Mouse (Mus musculus) stomach, embryonic 15.5 days (tissue): ENCODE measurements around the gene Tmcc3. TPM values are rescaled to one million over a fixed set of nuclear protein-coding genes. Genes with fewer than 3 reads are reported as not detected.
A peak's percentile ranks its signal among the peaks of the same experiment; 100 is the strongest.
"Not testable (repeated sequence)": the region's sequence is repeated elsewhere in the genome, so short reads cannot be mapped to it uniquely, and the experiment has no call there.

ENCODE experiments used
- ATAC-seq: fragments of 200-750 bp; cut with Nextera tagmentation; 2 replicates; pipeline ENCODE4 v1.8.0; 2017; ENCODE audit warnings: low read depth, moderate number of reproducible peaks, moderate TSS enrichment; ENCODE audit not compliant: insufficient read depth, low FRiP score
- H3K27ac ChIP-seq: fragments of 300-500 bp; sonication (generic); 2 replicates; pipeline ENCODE4 v1.5.1; 2015; ENCODE audit warnings: mild to moderate bottlenecking, inconsistent platforms
- H3K27me3 ChIP-seq: fragments of 300-500 bp; sonication (generic); replicated peaks from 2 replicates; pipeline ENCODE4 v1.6.1; 2015; ENCODE audit warnings: inconsistent platforms
- H3K36me3 ChIP-seq: fragments of 300-500 bp; sonication (generic); 2 replicates; pipeline ENCODE4 v1.6.1; 2015; ENCODE audit warnings: inconsistent platforms
- H3K4me1 ChIP-seq: fragments of 300-500 bp; sonication (generic); 2 replicates; pipeline ENCODE4 v1.6.1; 2015; ENCODE audit warnings: inconsistent platforms
- H3K4me2 ChIP-seq: fragments of 300-500 bp; sonication (generic); 2 replicates; pipeline ENCODE4 v1.6.1; 2015; ENCODE audit warnings: mild to moderate bottlenecking, inconsistent platforms
- H3K4me3 ChIP-seq: fragments of 300-500 bp; sonication (generic); replicated peaks from 2 replicates; pipeline ENCODE4 v1.5.1; 2015; ENCODE audit warnings: inconsistent platforms
- H3K9ac ChIP-seq: fragments of 300-500 bp; sonication (generic); 2 replicates; pipeline ENCODE4 v1.6.1; 2015; ENCODE audit warnings: inconsistent platforms
- H3K9me3 ChIP-seq: fragments of 300-500 bp; sonication (generic); 2 replicates; pipeline ENCODE4 v1.6.1; 2016; ENCODE audit warnings: inconsistent platforms
- WGBS: fragments of 180-500 bp; shearing (Covaris S2); methylation state at CpG from one replicate; pipeline ENCODE4 v1.1.7; 2015; 5-methylcytosine and 5-hydroxymethylcytosine counted together
- polyA plus RNA-seq: library from polyadenylated mRNA; unstranded; fragments of >200 nt; fragmentation: Nextera tagmentation; extraction: Ambion mirVana; gene quantifications from 2 replicates; pipeline ENCODE4 v1.2.1, GENCODE M21; 2015

Gene Tmcc3
- polyA plus RNA-seq, 1 experiment from 2014 or later = 9.9 TPM

- no peak for ATAC-seq
- Histone ChIP-seq H3K9me3 (no peaks in the 10 kb centered on the region), H3K4me3 (no peak overlapping the region), H3K4me1 (no peaks in the 10 kb centered on the region), H3K9ac (no peak overlapping the region), H3K27ac (no peak overlapping the region), H3K36me3 (no peaks in the 10 kb centered on the region), H3K4me2 (no peak overlapping the region), H3K27me3 (no peaks in the 10 kb centered on the region)
- 53% methylated on average over 17 of the region's 17 CpGs for WGBS
These were observed 273.2 kb downstream of the Tmcc3 start for GRCm38 (mm10) chr10:94584851-94585359.

- no peak for ATAC-seq
These were observed 274.1 kb downstream of the Tmcc3 start for GRCm38 (mm10) chr10:94585819-94586218.

DNA sequence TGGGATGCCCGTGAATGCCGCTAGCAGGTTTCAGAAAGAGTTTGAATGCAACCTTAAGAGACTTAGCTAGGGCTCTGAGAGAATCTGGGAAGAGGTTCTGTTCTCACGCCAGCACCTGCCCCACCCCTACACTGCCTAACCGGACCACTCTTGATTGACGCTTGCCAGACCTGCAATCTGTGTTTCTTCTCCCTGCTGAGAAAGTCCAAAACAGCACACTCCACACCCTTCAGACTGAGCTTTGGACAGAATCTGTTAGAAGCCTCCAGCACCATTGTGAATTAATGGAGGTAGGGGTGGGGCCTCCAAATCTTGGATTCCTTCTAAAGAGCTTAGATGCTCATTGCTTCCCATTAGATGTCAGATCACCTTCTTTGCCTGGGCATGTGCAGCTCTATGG, 277.2 kb downstream of the Tmcc3 start:
- 77% methylated on average over 5 of the region's 5 CpGs for WGBS
- Histone ChIP-seq H3K4me1 (no peaks in the 10 kb centered on the region), H3K27ac (no peak overlapping the region), H3K36me3 (no peaks in the 10 kb centered on the region), H3K9ac (no peak overlapping the region), H3K9me3 (no peaks in the 10 kb centered on the region), H3K4me2 (no peak overlapping the region), H3K27me3 (no peaks in the 10 kb centered on the region), H3K4me3 (no peak overlapping the region)
- ATAC-seq = no peak

More at GRCm38 (mm10) chr10:94585819-94586218, 274.1 kb downstream of the Tmcc3 start:
- Histone ChIP-seq H3K4me2 (no peak overlapping the region), H3K36me3 (no peaks in the 10 kb centered on the region), H3K9ac (no peak overlapping the region), H3K9me3 (no peaks in the 10 kb centered on the region), H3K27ac (no peak overlapping the region), H3K4me3 (no peak overlapping the region), H3K27me3 (no peaks in the 10 kb centered on the region), H3K4me1 (no peaks in the 10 kb centered on the region)
- WGBS = 61% methylated on average over 8 of the region's 8 CpGs

- Histone ChIP-seq H3K27me3 (no peaks in the 10 kb centered on the region), H3K27ac (no peak overlapping the region), H3K4me1 (no peaks in the 10 kb centered on the region), H3K4me3 (no peak overlapping the region), H3K9me3 (no peaks in the 10 kb centered on the region), H3K36me3 (no peaks in the 10 kb centered on the region), H3K4me2 (no peak overlapping the region), H3K9ac (no peak overlapping the region)
- 73% methylated on average over 9 of the region's 9 CpGs for WGBS
- ATAC-seq = no peak
These were observed 284.0 kb downstream of the Tmcc3 start for GRCm38 (mm10) chr10:94595705-94596104.

GRCm38 (mm10) chr10:94599846-94600245, 288.1 kb downstream of the Tmcc3 start:
- not testable (repeated sequence) for H3K4me1 ChIP-seq, H3K36me3 ChIP-seq, H3K4me2 ChIP-seq, H3K4me3 ChIP-seq, H3K9me3 ChIP-seq, ATAC-seq, H3K9ac ChIP-seq, H3K27ac ChIP-seq, H3K27me3 ChIP-seq
- WGBS = 80% methylated on average over 2 of the region's 2 CpGs

- Histone ChIP-seq H3K27ac (no peak overlapping the region), H3K9me3 (no peaks in the 10 kb centered on the region), H3K4me3 (no peak overlapping the region), H3K4me1 (no peaks in the 10 kb centered on the region), H3K27me3 (no peaks in the 10 kb centered on the region), H3K4me2 (no peak overlapping the region), H3K9ac (no peak overlapping the region), H3K36me3 (no peaks in the 10 kb centered on the region)
- ATAC-seq = no peak
- 80% methylated on average over 6 of the region's 6 CpGs for WGBS
These were observed 289.3 kb downstream of the Tmcc3 start for GRCm38 (mm10) chr10:94601034-94601433.

- H3K27ac ChIP-seq = no peak overlapping the region
- no peaks in the 10 kb centered on the region for H3K27me3 ChIP-seq
- WGBS = 69% methylated on average over 4 of the region's 4 CpGs
- no peak for ATAC-seq
- H3K4me1 ChIP-seq = no peaks in the 10 kb centered on the region
- no peak overlapping the region for H3K4me2 ChIP-seq
- H3K9me3 ChIP-seq = no peaks in the 10 kb centered on the region
- H3K4me3 ChIP-seq = no peak overlapping the region
- H3K36me3 ChIP-seq = no peaks in the 10 kb centered on the region
- no peak overlapping the region for H3K9ac ChIP-seq
These were observed 293.7 kb downstream of the Tmcc3 start for GRCm38 (mm10) chr10:94605491-94605890.

DNA sequence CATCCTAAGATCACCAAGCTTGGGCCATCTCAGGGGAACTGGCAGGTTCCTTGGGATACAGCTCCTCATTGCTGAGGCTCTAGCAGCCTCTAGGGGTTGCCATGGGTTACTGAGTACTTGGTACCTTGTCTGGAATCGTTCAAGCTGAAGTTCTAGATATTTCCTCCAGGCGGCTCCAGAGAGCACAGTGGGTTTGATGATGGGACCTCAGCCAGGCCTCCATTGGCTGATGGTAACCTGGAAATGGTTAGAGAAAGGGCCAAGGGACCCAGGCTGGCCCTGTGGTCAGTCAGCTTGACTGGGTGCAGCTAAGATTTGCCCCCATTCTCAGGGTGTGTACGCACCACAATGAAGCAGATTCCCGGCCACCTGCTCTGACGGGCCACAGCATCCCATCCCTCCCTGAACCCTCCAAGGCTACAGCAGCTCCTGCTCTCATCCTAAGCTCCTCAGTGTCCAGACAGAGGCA, 297.6 kb downstream of the Tmcc3 start:
- WGBS = 60% methylated on average over 5 of the region's 5 CpGs

GRCm38 (mm10) chr10:94611228-94611968, 299.6 kb downstream of the Tmcc3 start:
- Histone ChIP-seq H3K4me1 (no peaks in the 10 kb centered on the region), H3K36me3 (no peaks in the 10 kb centered on the region), H3K27me3 (no peaks in the 10 kb centered on the region), H3K9ac (no peak overlapping the region), H3K4me3 (no peak overlapping the region), H3K9me3 (no peaks in the 10 kb centered on the region), H3K27ac (no peak overlapping the region), H3K4me2 (no peak overlapping the region)
- 68% methylated on average over 13 of the region's 13 CpGs for WGBS
- ATAC-seq = no peak

More for the DNA sequence above, 297.6 kb downstream of the Tmcc3 start:
- H3K27ac ChIP-seq = no peak overlapping the region
- no peaks in the 10 kb centered on the region for H3K27me3 ChIP-seq
- H3K4me1 ChIP-seq = no peaks in the 10 kb centered on the region
- no peaks in the 10 kb centered on the region for H3K9me3 ChIP-seq
- H3K4me3 ChIP-seq = no peak overlapping the region
- ATAC-seq = peak; percentile 70; the same call in 1 of the 2 replicates
- no peak overlapping the region for H3K9ac ChIP-seq
- H3K36me3 ChIP-seq = no peaks in the 10 kb centered on the region
- no peak overlapping the region for H3K4me2 ChIP-seq

DNA sequence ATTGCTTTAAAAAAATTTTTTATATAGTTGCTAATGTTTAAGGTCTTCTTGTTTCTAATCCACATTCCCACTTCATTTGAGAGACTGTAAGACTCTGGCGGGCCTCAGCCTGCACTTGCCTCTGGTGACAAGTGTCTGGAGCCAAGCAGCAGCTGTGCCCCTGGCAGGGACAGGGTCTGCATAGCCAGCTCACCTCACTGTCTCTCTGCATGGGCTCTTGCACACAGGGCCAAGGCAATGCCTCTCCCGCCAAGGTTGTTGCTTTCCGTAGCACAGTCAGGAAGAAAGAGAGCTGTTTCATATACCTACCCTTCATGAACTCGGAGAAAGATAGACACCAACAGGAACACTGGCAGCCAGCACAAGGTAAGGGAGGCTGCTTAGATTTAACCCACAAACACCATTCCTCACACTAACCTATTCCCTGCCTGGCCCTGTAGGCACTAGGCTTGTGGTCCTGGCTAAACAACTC, 300.3 kb downstream of the Tmcc3 start:
- Histone ChIP-seq H3K4me2 (no peak overlapping the region), H3K9ac (no peak overlapping the region), H3K4me3 (no peak overlapping the region), H3K36me3 (no peaks in the 10 kb centered on the region), H3K27ac (no peak overlapping the region), H3K27me3 (no peaks in the 10 kb centered on the region), H3K9me3 (no peaks in the 10 kb centered on the region), H3K4me1 (no peaks in the 10 kb centered on the region)
- WGBS = 90% methylated on average over 4 of the region's 4 CpGs
- no peak for ATAC-seq

- Histone ChIP-seq H3K9me3 (no peaks in the 10 kb centered on the region), H3K27ac (no peak overlapping the region), H3K27me3 (no peaks in the 10 kb centered on the region), H3K9ac (no peak overlapping the region), H3K4me3 (no peak overlapping the region), H3K4me1 (no peaks in the 10 kb centered on the region), H3K4me2 (no peak overlapping the region), H3K36me3 (no peaks in the 10 kb centered on the region)
- no peak for ATAC-seq
- WGBS = 88% methylated on average over 5 of the region's 5 CpGs
These were observed 307.8 kb downstream of the Tmcc3 start for GRCm38 (mm10) chr10:94619586-94619985.

DNA sequence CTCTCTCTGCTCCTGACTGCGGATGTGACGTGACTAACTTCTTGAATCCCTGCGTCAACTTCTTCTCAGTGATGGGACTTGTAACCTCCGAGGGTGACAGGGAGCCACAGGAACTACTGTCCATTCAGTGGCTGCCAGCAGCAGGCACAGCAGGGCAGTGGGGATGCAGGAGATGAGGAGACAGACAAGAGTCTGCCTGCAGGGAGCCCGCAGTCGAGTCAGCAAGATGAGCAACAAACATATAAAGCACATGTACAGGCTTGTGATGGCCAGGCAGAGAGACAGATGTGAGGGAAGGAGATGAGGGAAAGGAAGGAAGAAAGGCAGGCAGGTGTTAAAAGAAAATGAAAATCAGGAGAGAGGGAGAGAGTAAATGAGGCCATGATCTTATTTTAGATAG, 308.8 kb downstream of the Tmcc3 start:
- no peaks in the 10 kb centered on the region for H3K27me3 ChIP-seq
- H3K4me1 ChIP-seq = no peaks in the 10 kb centered on the region
- H3K9ac ChIP-seq = no peak overlapping the region
- H3K9me3 ChIP-seq = no peaks in the 10 kb centered on the region
- no peak for ATAC-seq
- WGBS = 51% methylated on average over 6 of the region's 6 CpGs
- no peak overlapping the region for H3K4me2 ChIP-seq
- no peaks in the 10 kb centered on the region for H3K36me3 ChIP-seq
- no peak overlapping the region for H3K4me3 ChIP-seq
- no peak overlapping the region for H3K27ac ChIP-seq
